Mouse (Mus musculus) Patski (cell line): ENCODE measurements around the gene Zfp180. TPM values are rescaled to one million over a fixed set of nuclear protein-coding genes. Genes with fewer than 3 reads are reported as not detected.
A peak's percentile ranks its signal among the peaks of the same experiment; 100 is the strongest.

ENCODE experiments used
- ATAC-seq: fragments of 100-300 bp; one replicate; pipeline ENCODE4 v1.8.0; 2021
- CTCF ChIA-PET: fragments of 350-600 bp; sonication (Branson Sonifier 250); formaldehyde crosslinking; loops from one replicate; lab custom pipeline; 2022; ENCODE audit warnings: inconsistent platforms; lab: Charles Lee
- POLR2A ChIA-PET: fragments of 350-600 bp; sonication (Branson Sonifier 250); formaldehyde crosslinking; loops from one replicate; lab custom pipeline; 2022; ENCODE audit warnings: antibody characterized with exemption, inconsistent platforms; lab: Charles Lee
- DNase-seq: peaks from one replicate; pipeline ENCODE4 v3.0.0-alpha.2; 2011; ENCODE audit warnings: low read depth, low spot score
- H3K27me3 ChIP-seq: fragments of 371-371 bp; one replicate; pipeline ENCODE4 v1.5.1; 2021
- CTCF ChIP-seq: fragments of 100-300 bp; IDR thresholded peaks from one replicate; pipeline ENCODE4 v1.5.1; 2021
- in situ Hi-C: fragments of 300-500 bp; cut with MboI; formaldehyde crosslinking; loops from 3 replicates; pipeline ENCODE4 v1.11.1; 2018; ENCODE audit warnings: low pct_unique_long_range_greater_than_20kb, mixed read lengths
- polyA plus RNA-seq: library from polyadenylated mRNA; unstranded; gene quantifications from one replicate; pipeline ENCODE4 v1.2.3, GENCODE M21; 2021

The Zfp180 gene
- polyA plus RNA-seq, 1 experiment from 2014 or later: 16.2 TPM

- ChIA-PET POLR2A (no interaction called here), CTCF (interaction anchor here (1.2 kb wide), 2 partner anchors 21 to 27 kb away, joined by 3 to 5 read pairs; partner anchors contain the start of gene Zfp235)
- no peaks in the 10 kb centered on the region for H3K27me3 ChIP-seq
- DNase-seq (peak; percentile 76), ATAC-seq (peak; percentile 96)
- in situ Hi-C loops: no loop called here
- no peak for TF ChIP-seq CTCF
These were observed 30.6 kb downstream of the Zfp180 start, which contains the start of gene Zfp112 for GRCm38 (mm10) chr7:24112156-24112856. Zfp112 (plus strand) TSS chr7:24112314.

- no peak for TF ChIP-seq CTCF
- ATAC-seq: peak; percentile 73
These were observed 31.3 kb downstream of the Zfp180 start for GRCm38 (mm10) chr7:24113001-24113400.

GRCm38 (mm10) chr7:24116655-24117054, 34.9 kb downstream of the Zfp180 start:
- ATAC-seq: no peak
- in situ Hi-C loops: no loop called here
- no peak for DNase-seq
- H3K27me3 ChIP-seq: no peaks in the 10 kb centered on the region
- no peak for TF ChIP-seq CTCF
- ChIA-PET POLR2A (no interaction called here), CTCF (no interaction called here)

More at GRCm38 (mm10) chr7:24113001-24113400, 31.3 kb downstream of the Zfp180 start:
- ChIA-PET POLR2A (no interaction called here), CTCF (interaction anchor here (1.1 to 1.2 kb wide), 3 partner anchors 18 to 28 kb away, joined by 3 to 5 read pairs (median 3); partner anchors contain the start of gene Zfp235)
- DNase-seq: peak; percentile 24
- in situ Hi-C loops: no loop called here
- no peaks in the 10 kb centered on the region for H3K27me3 ChIP-seq

GRCm38 (mm10) chr7:24133425-24133995, 51.8 kb downstream of the Zfp180 start:
- no peaks in the 10 kb centered on the region for H3K27me3 ChIP-seq
- DNase-seq (no peak), ATAC-seq (peak; percentile 40)
- no peak for TF ChIP-seq CTCF
- ChIA-PET CTCF (interaction anchor here (1.3 to 1.8 kb wide), 2 partner anchors 20 to 52 kb away, joined by 3 to 5 read pairs; partner anchors contain the start of gene Zfp180), POLR2A (no interaction called here)
- in situ Hi-C loops: no loop called here

- POLR2A ChIA-PET: interaction anchor here (0.6 kb wide), 1 partner anchor 229 kb away, joined by 8 read pairs; no protein-coding TSS in a partner anchor
- in situ Hi-C loops: no loop called here
These were observed 52.5 kb downstream of the Zfp180 start, which contains the start of gene Zfp235 for GRCm38 (mm10) chr7:24133996-24134828. Zfp235 (plus strand) TSS chr7:24134169.

GRCm38 (mm10) chr7:24142566-24142965, 60.8 kb downstream of the Zfp180 start:
- ChIA-PET POLR2A (no interaction called here), CTCF (no interaction called here)
- no peak for TF ChIP-seq CTCF
- no peaks in the 10 kb centered on the region for H3K27me3 ChIP-seq
- DNase-seq (no peak), ATAC-seq (no peak)
- in situ Hi-C loops: no loop called here

More at GRCm38 (mm10) chr7:24133996-24134828, 52.5 kb downstream of the Zfp180 start, which contains the start of gene Zfp235:
- ATAC-seq (peak; percentile 99), DNase-seq (peak; percentile 46)
- H3K27me3 ChIP-seq: no peaks in the 10 kb centered on the region
- CTCF ChIA-PET: interaction anchor here (1.3 to 1.8 kb wide), 2 partner anchors 21 to 53 kb away, joined by 3 to 5 read pairs; partner anchors contain the start of gene Zfp180
- no peak for TF ChIP-seq CTCF

- ATAC-seq (no peak), DNase-seq (peak; percentile 4)
- TF ChIP-seq CTCF: peak; percentile 69
- in situ Hi-C loops: loop anchor here (5.0 to 10.0 kb wide), 2 partner anchors 134 to 188 kb away; no protein-coding TSS in a partner anchor
- peaks cover 23% of the 10 kb centered on the region for H3K27me3 ChIP-seq
- ChIA-PET CTCF (interaction anchor here (0.9 to 1.1 kb wide), 3 partner anchors 10 to 135 kb away, joined by 3 to 4 read pairs (median 3); no protein-coding TSS in a partner anchor), POLR2A (no interaction called here)
These were observed 71.5 kb downstream of the Zfp180 start for GRCm38 (mm10) chr7:24153272-24153671.

Other genes starting within 250 kb of the Zfp180 start
- gene Vmn1r176, start 244.6 kb upstream of the Zfp180 start, polyA plus RNA-seq: not detected
- gene Vmn1r177, start 215.5 kb upstream of the Zfp180 start, polyA plus RNA-seq: not detected
- not detected for gene Vmn1r178, start 189.9 kb upstream of the Zfp180 start, polyA plus RNA-seq
- not detected for gene Vmn1r179, start 154.9 kb upstream of the Zfp180 start, polyA plus RNA-seq
- not detected for gene Vmn1r180, start 131.3 kb upstream of the Zfp180 start, polyA plus RNA-seq
- not detected for gene Vmn1r181, start 107.3 kb upstream of the Zfp180 start, polyA plus RNA-seq
- not detected for gene V1rd19, start 80.2 kb upstream of the Zfp180 start, polyA plus RNA-seq
- gene Vmn1r183, start 28.7 kb upstream of the Zfp180 start, polyA plus RNA-seq: 0.01 TPM
- gene Zfp112, start 30.4 kb downstream of the Zfp180 start, polyA plus RNA-seq: 2.4 TPM
- 7.5 TPM for gene Zfp235, start 52.2 kb downstream of the Zfp180 start, polyA plus RNA-seq
- 0.10 TPM for gene Zfp114, start 93.1 kb downstream of the Zfp180 start, polyA plus RNA-seq
- gene Zfp111, start 129.5 kb downstream of the Zfp180 start, polyA plus RNA-seq: 8.1 TPM
- gene Zfp109, start 155.6 kb downstream of the Zfp180 start, polyA plus RNA-seq: 4.2 TPM
- gene Zfp108, start 172.9 kb downstream of the Zfp180 start, polyA plus RNA-seq: 4.6 TPM
- 12.5 TPM for gene Zfp93, start 188.5 kb downstream of the Zfp180 start, polyA plus RNA-seq
- gene Zfp61, start 219.3 kb downstream of the Zfp180 start, polyA plus RNA-seq: 14.0 TPM
- 8.8 TPM for gene Zfp94, start 234.7 kb downstream of the Zfp180 start, polyA plus RNA-seq